Mouse (Mus musculus) embryonic stem cell, embryonic (primary cell): ENCODE measurements around the gene Trim8.

ENCODE experiments used
- CTCF ChIA-PET, 4 experiments: fragments of 300-600 bp in 2 of 4; fragments of 350-600 bp in 2 of 4; sonication (Branson Sonifier 250); formaldehyde crosslinking; loops; one replicate each; lab custom pipeline; 2022; ENCODE audit warnings: inconsistent platforms in 2 of 4; lab: Charles Lee
- POLR2A ChIA-PET, 4 experiments: fragments of 300-600 bp in 2 of 4; fragments of 350-600 bp in 2 of 4; sonication (Branson Sonifier 250); formaldehyde crosslinking; loops; one replicate each; lab custom pipeline; 2022; ENCODE audit warnings: antibody characterized with exemption in 4 of 4, inconsistent platforms in 1 of 4; lab: Charles Lee

Trim8 gene

GRCm38 (mm10) chr19:46521698-46522097, 20.2 kb downstream of the Trim8 start:
- ChIA-PET CTCF (interaction anchor here (0.7 to 1.1 kb wide), 5 partner anchors 11 to 66 kb away, joined by 3 to 4 read pairs (median 3); no protein-coding TSS in a partner anchor), POLR2A (interaction anchor here (0.6 to 20.7 kb wide), 11 partner anchors 11 to 1978 kb away, joined by 3 to 534 read pairs (median 4); partner anchors contain the start of gene Trim8 (in 2 of the 4))

DNA sequence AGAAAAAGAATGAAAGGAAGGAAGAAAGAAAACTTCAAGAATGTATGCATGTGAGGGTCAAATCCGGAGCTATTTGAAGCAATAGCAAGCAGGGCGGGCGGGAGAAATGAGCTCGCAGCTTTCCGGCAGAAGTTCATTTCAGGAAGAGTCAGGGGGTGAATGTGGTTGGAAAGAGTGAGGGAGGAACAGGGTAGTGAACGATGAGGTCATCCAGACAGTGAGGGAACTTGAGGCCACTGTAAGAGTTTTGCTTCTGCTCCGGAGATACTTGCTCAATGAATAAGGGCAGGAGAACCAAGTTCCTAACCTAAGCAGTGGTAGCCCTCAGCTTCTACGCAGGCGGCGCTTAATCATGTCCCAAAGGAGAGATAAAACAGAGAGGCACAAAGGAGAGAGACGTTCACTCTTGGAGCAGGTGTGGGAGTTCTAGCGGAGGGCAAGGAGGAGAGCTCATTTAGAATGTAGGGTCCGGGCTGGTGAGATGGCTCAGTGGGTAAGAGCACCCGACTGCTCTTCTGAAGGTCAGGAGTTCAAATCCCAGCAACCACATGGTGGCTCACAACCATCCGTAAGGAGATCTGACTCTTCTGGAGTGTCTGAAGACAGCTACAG, 21.0 kb downstream of the Trim8 start:
- CTCF ChIA-PET: interaction anchor here in 3 of 4 experiments (0.5 to 2.1 kb wide), 5 partner anchors 12 to 1022 kb away, joined by 3 to 10 read pairs (median 4); no protein-coding TSS in a partner anchor
- POLR2A ChIA-PET: interaction anchor here (0.6 to 20.7 kb wide), 27 partner anchors 9 to 563 kb away, joined by 3 to 534 read pairs (median 4); partner anchors contain the start of gene Trim8 (in 2 of the 4)

DNA sequence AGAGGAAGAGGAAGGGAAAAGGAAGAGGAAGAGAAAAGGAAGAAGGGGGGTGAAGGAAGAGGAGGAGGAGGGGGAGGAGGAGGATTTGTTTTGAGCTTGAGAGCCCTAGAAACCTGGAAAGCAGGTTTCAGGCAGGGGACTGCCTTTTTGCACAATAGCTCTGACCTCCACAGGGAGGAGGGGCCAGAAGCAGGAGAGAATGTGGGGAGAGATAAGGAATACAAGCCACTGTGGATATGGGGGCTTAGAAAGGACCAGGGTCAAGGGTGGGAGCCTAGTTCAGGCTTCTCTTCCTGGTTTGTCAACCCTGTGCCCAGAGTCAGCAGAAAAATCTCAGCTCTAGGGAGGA, 21.6 kb downstream of the Trim8 start:
- ChIA-PET CTCF (interaction anchor here in 3 of 4 experiments (1.0 to 2.6 kb wide), 6 partner anchors 9 to 375 kb away, joined by 3 to 27 read pairs (median 12); no protein-coding TSS in a partner anchor), POLR2A (interaction anchor here (0.6 to 20.7 kb wide), 28 partner anchors 8 to 563 kb away, joined by 3 to 534 read pairs (median 4); partner anchors contain the start of genes Trim8 (in 2 of the 4) and Wbp1l (in 1 of the 4))

GRCm38 (mm10) chr19:46523480-46524151, 22.1 kb downstream of the Trim8 start:
- POLR2A ChIA-PET: interaction anchor here in 3 of 4 experiments (0.6 to 20.7 kb wide), 35 partner anchors 8 to 455 kb away, joined by 3 to 534 read pairs (median 4); partner anchors contain the start of genes Trim8 (in 2 of the 3), Arl3 (in 1 of the 3), Sfxn2 (in 1 of the 3) and Sufu (in 1 of the 3)
- CTCF ChIA-PET: interaction anchor here in 3 of 4 experiments (1.0 to 2.6 kb wide), 10 partner anchors 9 to 387 kb away, joined by 3 to 27 read pairs (median 8); partner anchors contain the start of gene Sufu (in 1 of the 3)

DNA sequence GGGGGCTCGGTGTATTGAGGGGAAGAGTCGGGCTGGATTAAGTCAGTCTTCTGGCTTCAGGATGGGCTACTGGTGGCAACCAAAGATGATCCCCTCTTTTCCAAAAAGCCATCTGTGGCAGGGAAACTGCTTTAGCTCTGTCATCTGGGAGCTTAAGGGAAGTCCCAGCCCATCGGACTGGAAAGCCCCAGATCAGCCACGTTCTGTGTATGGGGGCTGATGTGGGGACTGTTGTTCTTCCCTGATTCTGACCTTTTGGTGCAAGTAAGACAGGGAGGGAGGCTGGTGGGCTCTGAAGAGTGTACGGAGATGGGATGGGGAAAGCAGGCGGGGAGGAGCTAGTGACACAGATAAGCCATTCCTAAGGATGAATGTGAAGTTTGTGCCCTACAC, 22.6 kb downstream of the Trim8 start:
- POLR2A ChIA-PET: interaction anchor here (0.6 to 20.7 kb wide), 38 partner anchors 8 to 544 kb away, joined by 3 to 534 read pairs (median 4); partner anchors contain the start of genes Arl3 (in 2 of the 4), Sfxn2 (in 2 of the 4), Sufu (in 2 of the 4) and Trim8 (in 2 of the 4)
- CTCF ChIA-PET: interaction anchor here (0.5 to 2.6 kb wide), 19 partner anchors 8 to 388 kb away, joined by 3 to 27 read pairs (median 4); partner anchors contain the start of genes Sufu (in 1 of the 4) and Trim8 (in 1 of the 4)

DNA sequence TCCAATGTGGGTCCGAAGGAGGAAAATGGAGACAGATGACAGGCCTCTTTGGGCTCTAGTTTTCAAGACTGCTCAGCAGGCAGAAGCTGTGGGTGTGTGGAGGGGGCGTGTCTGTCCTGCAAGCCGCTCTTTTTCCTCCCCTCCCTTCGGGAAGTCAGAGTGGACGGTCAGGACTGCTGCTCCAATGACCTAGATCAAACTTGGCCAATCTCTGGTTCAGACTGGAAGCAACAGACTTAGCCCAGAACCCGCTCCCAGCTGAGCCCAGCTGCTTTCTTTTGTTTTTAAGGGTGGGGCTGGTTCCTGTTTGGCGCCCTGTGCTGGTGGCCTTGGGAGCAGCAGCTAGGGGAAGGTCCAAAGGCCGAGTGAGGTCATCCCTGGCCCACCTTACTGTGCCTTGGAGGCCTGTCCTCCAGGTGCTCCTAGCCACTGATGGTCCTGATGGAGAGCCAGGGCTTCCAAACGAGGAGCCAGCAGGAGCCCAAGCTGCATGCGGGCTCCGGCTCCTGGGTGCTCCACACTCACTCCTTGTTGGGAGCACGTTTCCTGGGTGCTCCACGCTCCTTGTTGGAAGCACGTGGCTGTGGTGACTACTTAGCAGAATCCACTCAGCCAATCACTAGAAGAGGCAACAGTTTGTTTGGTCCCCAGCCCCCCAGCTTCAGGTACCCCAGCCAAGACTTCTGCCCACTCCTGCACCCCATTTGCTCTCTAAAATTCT, 23.3 kb downstream of the Trim8 start:
- CTCF ChIA-PET: interaction anchor here (0.5 to 2.6 kb wide), 18 partner anchors 9 to 388 kb away, joined by 3 to 27 read pairs (median 4); partner anchors contain the start of genes Sufu (in 1 of the 4) and Trim8 (in 1 of the 4)
- POLR2A ChIA-PET: interaction anchor here (0.5 to 20.7 kb wide), 38 partner anchors 9 to 543 kb away, joined by 3 to 534 read pairs (median 4); partner anchors contain the start of genes Arl3 (in 2 of the 4), Sfxn2 (in 2 of the 4), Sufu (in 2 of the 4) and Trim8 (in 2 of the 4)

GRCm38 (mm10) chr19:46525691-46526631, 24.5 kb downstream of the Trim8 start:
- CTCF ChIA-PET: interaction anchor here in 3 of 4 experiments (0.7 to 2.6 kb wide), 6 partner anchors 8 to 181 kb away, joined by 3 to 27 read pairs (median 4); no protein-coding TSS in a partner anchor
- POLR2A ChIA-PET: interaction anchor here in 2 of 4 experiments (0.5 to 20.7 kb wide), 13 partner anchors 7 to 542 kb away, joined by 3 to 534 read pairs (median 5); partner anchors contain the start of genes Trim8 (in 2 of the 2), Actr1a (in 1 of the 2) and Taf5 (in 1 of the 2)

- CTCF ChIA-PET: interaction anchor here in 3 of 4 experiments (0.5 to 3.5 kb wide), 13 partner anchors 11 to 381 kb away, joined by 3 to 28 read pairs (median 5); partner anchors contain the start of gene As3mt (in 1 of the 3)
Observed at GRCm38 (mm10) chr19:46527632-46528528, 26.4 kb downstream of the Trim8 start.

GRCm38 (mm10) chr19:46528529-46529213, 27.2 kb downstream of the Trim8 start:
- ChIA-PET CTCF (interaction anchor here (0.6 to 3.5 kb wide), 15 partner anchors 9 to 637 kb away, joined by 3 to 28 read pairs (median 5); partner anchors contain the start of gene Sufu (in 2 of the 4)), POLR2A (interaction anchor here (0.6 to 20.7 kb wide), 28 partner anchors 9 to 190 kb away, joined by 3 to 534 read pairs (median 4); partner anchors contain the start of genes Arl3 (in 1 of the 4), Cuedc2 (in 1 of the 4), Sfxn2 (in 1 of the 4) and Trim8 (in 1 of the 4))

More at GRCm38 (mm10) chr19:46527632-46528528, 26.4 kb downstream of the Trim8 start:
- POLR2A ChIA-PET: interaction anchor here (0.6 to 20.7 kb wide), 31 partner anchors 9 to 1523 kb away, joined by 3 to 534 read pairs (median 3); partner anchors contain the start of genes Arl3 (in 1 of the 4), Cuedc2 (in 1 of the 4), Sfxn2 (in 1 of the 4) and Trim8 (in 1 of the 4)

- POLR2A ChIA-PET: interaction anchor here in 3 of 4 experiments (0.6 to 20.7 kb wide), 45 partner anchors 7 to 484 kb away, joined by 3 to 534 read pairs (median 4); partner anchors contain the start of genes Arl3 (in 2 of the 3), Sfxn2 (in 2 of the 3), Sufu (in 1 of the 3) and Trim8 (in 1 of the 3)
Observed at GRCm38 (mm10) chr19:46529601-46530448, 28.3 kb downstream of the Trim8 start.

DNA sequence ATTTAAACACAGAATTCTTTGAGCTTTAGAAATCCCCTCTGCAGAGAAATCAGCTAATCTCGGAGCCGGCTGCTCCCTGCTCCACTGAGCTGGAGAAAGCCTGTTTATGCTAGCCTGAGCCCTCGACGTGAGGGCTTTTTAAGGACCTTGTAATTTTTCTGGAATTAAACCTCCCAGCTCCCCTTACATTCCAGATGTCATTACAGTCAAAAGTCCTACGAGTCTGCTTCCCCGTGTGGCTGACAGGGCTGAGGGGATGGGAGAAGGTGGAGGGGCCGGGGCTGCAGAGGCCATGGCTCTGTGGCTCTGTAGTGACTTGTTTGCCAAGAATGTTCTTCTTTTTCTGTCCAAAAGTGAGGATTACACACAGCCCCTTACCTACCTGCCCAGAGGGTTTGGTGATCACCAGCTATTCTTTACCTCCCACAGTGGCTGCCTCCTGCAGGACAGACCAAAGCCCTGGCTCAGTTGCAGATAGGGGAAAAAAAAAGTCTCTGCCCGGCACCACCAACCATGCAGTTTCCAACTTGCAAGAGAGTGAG, 29.0 kb downstream of the Trim8 start:
- POLR2A ChIA-PET: interaction anchor here in 3 of 4 experiments (0.7 to 20.7 kb wide), 28 partner anchors 8 to 306 kb away, joined by 3 to 534 read pairs (median 4); partner anchors contain the start of genes Arl3 (in 1 of the 3), Sfxn2 (in 1 of the 3), Sufu (in 1 of the 3) and Trim8 (in 1 of the 3)
- CTCF ChIA-PET: interaction anchor here (0.8 to 3.5 kb wide), 17 partner anchors 7 to 436 kb away, joined by 3 to 28 read pairs (median 4); partner anchors contain the start of gene Sufu (in 1 of the 4)

More at GRCm38 (mm10) chr19:46529601-46530448, 28.3 kb downstream of the Trim8 start:
- CTCF ChIA-PET: interaction anchor here (0.6 to 3.5 kb wide), 23 partner anchors 8 to 635 kb away, joined by 3 to 28 read pairs (median 4); partner anchors contain the start of gene Sufu (in 3 of the 4)
